Mouse (Mus musculus) forebrain, embryonic 16.5 days (tissue): ENCODE results near the gene Plcb3. TPM values are rescaled to one million over a fixed set of nuclear protein-coding genes. Genes with fewer than 3 reads are reported as not detected.
A peak's percentile ranks its signal among the peaks of the same experiment; 100 is the strongest.

Experiments
- ATAC-seq: fragments of 200-750 bp; cut with Nextera tagmentation; 2 replicates; pipeline ENCODE4 v1.8.0; 2017; ENCODE audit warnings: mild to moderate bottlenecking, moderate library complexity
- H3K27ac ChIP-seq: fragments of 300-500 bp; sonication (generic); 2 replicates; pipeline ENCODE4 v1.5.1; 2014; ENCODE audit warnings: low read length, control low read depth
- H3K27me3 ChIP-seq: fragments of 300-500 bp; sonication (generic); replicated peaks from 2 replicates; pipeline ENCODE4 v1.6.1; 2014; ENCODE audit warnings: low read length; ENCODE audit not compliant: control insufficient read depth, insufficient read depth
- H3K36me3 ChIP-seq: fragments of 300-500 bp; sonication (generic); 2 replicates; pipeline ENCODE4 v1.6.1; 2014; ENCODE audit not compliant: control insufficient read depth, insufficient read depth
- H3K4me1 ChIP-seq: fragments of 300-500 bp; sonication (generic); replicated peaks from 2 replicates; pipeline ENCODE4 v1.6.1; 2014; ENCODE audit warnings: low read length; ENCODE audit not compliant: control insufficient read depth, insufficient read depth
- H3K4me2 ChIP-seq: fragments of 300-500 bp; sonication (generic); 2 replicates; pipeline ENCODE4 v1.6.1; 2014; ENCODE audit warnings: mild to moderate bottlenecking, low read length, control low read depth
- H3K4me3 ChIP-seq: fragments of 300-500 bp; sonication (generic); replicated peaks from 2 replicates; pipeline ENCODE4 v1.5.1; 2014; ENCODE audit warnings: mild to moderate bottlenecking, low read length, control low read depth
- H3K9ac ChIP-seq: fragments of 300-500 bp; sonication (generic); replicated peaks from 2 replicates; pipeline ENCODE4 v1.6.1; 2014; ENCODE audit warnings: low read depth, low read length, control low read depth
- H3K9me3 ChIP-seq: fragments of 300-500 bp; sonication (generic); 2 replicates; pipeline ENCODE4 v1.6.1; 2016; ENCODE audit warnings: low read length; ENCODE audit not compliant: control insufficient read depth
- WGBS: fragments of 180-500 bp; shearing (Covaris S2); extraction: QIAGEN DNeasy Blood & Tissue Kit; methylation state at CpG from one replicate; pipeline ENCODE4 v1.1.7; 2014; 5-methylcytosine and 5-hydroxymethylcytosine counted together
- polyA plus RNA-seq: library from polyadenylated mRNA; unstranded; fragments of >200 nt; fragmentation: Nextera tagmentation; extraction: Ambion mirVana; gene quantifications from 2 replicates; pipeline ENCODE4 v1.2.1, GENCODE M21; 2015

The Plcb3 gene
- polyA plus RNA-seq, 1 experiment from 2014 or later, result 11.5 TPM

DNA sequence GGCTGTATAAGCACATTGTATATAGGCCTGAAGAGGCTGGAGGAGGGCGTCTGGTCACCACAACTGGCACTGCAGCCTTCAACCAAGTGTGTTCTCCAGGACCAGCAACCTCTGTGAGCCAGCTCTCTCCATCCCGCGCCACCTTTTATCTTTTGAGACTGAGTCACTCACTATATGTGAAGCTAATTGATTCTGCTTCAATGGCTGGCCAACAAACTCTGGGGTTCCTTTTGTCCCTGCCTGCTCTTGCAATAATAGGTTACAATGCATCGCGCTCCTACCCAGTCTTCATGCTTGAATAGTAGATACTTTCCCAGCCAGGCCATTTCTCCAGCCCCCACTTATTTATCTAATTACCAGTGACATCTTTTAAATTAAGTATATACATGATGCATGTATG lies 7.4 kb upstream of the Plcb3 start:
- Histone ChIP-seq H3K4me3 (no peak overlapping the region), H3K9ac (no peak overlapping the region), H3K36me3 (peaks cover 2% of the 10 kb centered on the region; the same call in 1 of the 2 replicates), H3K27ac (no peak overlapping the region), H3K4me1 (peaks cover 35% of the 10 kb centered on the region), H3K9me3 (no peaks in the 10 kb centered on the region), H3K4me2 (no peak overlapping the region), H3K27me3 (no peaks in the 10 kb centered on the region)
- ATAC-seq, result no peak
- WGBS, result 12% methylated on average over 5 of the region's 5 CpGs

DNA sequence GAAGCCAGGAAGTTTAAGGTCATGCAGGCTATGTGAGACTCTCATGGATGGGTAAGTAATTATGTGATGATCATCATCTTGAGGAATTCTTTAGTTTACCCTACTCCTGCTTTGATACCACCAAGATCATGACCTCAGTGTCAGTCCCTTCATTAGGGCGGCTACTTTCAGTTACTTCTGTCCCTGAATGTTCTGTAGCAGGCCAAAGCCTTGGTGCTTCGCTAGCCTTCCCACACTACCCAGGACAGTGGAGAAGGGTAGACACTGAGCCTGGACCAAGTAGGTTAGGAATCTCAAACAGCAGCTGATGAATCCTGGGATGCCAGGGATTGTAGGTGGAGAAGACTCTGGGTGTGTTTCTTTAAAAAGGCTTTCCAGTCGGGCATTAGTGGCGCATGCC lies 5.2 kb upstream of the Plcb3 start:
- H3K9me3 ChIP-seq, result no peaks in the 10 kb centered on the region
- H3K4me1 ChIP-seq, result peaks cover 42% of the 10 kb centered on the region
- no peak overlapping the region for H3K27ac ChIP-seq
- no peak overlapping the region for H3K4me2 ChIP-seq
- ATAC-seq, result no peak
- no peaks in the 10 kb centered on the region for H3K27me3 ChIP-seq
- WGBS, result 92% methylated on average over 4 of the region's 4 CpGs
- no peak overlapping the region for H3K4me3 ChIP-seq
- H3K36me3 ChIP-seq, result peaks cover 8% of the 10 kb centered on the region
- no peak overlapping the region for H3K9ac ChIP-seq

DNA sequence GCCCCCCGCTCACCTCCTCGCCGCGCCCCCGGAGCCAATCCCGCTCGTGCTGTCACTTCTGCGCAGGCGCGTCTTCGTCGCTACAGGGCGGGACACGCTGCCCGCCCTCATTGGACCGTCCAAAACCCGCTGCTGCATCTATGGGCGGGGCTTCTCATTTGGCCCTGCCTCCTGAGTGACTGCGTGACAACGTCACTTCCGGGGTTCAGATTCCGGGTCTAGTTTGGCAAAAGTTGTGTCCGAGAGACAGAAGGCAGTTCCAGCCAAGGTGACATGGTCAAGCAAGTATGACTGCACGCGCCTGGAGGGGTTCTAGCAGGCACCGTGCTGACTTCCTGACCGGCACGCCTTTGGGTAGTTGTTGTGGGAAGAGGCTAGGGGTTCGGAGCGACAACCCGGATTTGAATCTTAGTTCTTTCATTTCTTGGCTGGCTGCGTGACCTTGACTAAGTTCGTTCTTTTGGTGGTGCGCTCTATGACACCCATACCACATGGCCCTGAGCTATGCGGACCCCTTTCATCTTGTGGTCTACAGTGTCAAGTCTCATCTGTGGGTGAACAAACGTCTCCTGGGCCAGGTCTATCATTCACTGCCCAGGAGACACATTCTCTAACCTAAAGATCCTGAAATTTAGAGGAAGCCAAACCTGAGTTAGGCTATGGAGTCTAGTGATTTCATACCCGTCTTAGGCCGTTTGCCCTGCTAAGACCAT lies 4.3 kb upstream of the Plcb3 start, which contains the start of gene Fkbp2:
TSS of gene Fkbp2 (minus strand) at position 121 of the 713 bp plus-strand sequence.
- H3K4me2 ChIP-seq, result peak within 1 kb of the TSS; percentile 78
- ATAC-seq, result peak; percentile 89
- H3K36me3 ChIP-seq, result peaks cover 8% of the 10 kb centered on the region
- H3K9me3 ChIP-seq, result no peaks in the 10 kb centered on the region
- H3K9ac ChIP-seq, result peak within 1 kb of the TSS; percentile 79
- H3K4me3 ChIP-seq, result peak within 1 kb of the TSS; percentile 80
- 2% methylated on average over 38 of the region's 38 CpGs for WGBS
- no peaks in the 10 kb centered on the region for H3K27me3 ChIP-seq
- peak within 1 kb of the TSS; percentile 95 for H3K27ac ChIP-seq
- peaks cover 41% of the 10 kb centered on the region for H3K4me1 ChIP-seq

DNA sequence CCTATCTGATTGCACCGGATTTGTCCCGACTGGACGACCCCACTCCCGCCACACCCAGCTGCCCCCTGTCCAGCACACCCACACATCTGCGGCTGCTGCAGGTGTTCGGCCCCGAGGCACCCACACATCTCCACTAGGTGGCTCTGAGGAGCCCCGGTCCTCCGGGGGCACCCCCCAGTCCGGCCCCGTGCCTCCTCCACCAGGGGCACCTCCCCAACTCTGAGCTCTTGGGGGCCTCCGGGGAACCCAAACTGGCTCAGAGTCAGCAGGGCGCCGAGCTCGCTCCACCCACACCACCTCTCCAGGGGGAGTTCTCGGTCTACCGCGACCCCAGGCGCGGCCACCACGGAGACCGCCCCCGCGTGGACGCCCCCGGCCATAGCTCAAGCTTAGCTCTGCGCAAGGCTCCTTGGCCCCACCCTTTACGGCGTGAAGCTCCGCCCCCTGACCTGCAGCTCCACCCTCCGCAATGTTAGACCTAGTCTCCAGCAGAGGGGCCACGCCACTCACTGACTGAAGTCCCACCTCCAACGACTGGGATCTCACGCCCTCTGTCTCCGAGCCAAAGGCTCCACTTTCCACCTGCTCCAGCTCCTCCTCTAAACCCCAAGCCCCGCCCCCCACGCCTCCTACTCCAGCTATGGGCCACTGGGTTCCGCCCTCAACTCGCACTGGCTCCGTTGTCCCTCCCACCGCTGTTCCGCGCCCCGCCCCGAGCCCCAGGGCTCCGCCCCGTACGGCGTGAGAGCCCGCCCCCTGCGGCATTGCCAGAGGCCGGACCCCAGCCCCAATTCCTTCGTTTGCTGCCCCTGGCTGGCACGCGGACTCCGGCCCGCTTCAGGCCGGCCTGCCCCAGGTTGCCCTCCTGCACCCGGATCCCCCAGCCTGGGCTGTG lies 3.5 kb upstream of the Plcb3 start:
- peak; percentile 84 for ATAC-seq
- peak overlapping the region; percentile 75 for H3K4me2 ChIP-seq
- H3K36me3 ChIP-seq, result peaks cover 8% of the 10 kb centered on the region
- H3K27ac ChIP-seq, result peak overlapping the region; percentile 95
- WGBS, result under 1% methylated on average over 53 of the region's 59 CpGs
- peak overlapping the region; percentile 79 for H3K9ac ChIP-seq
- no peaks in the 10 kb centered on the region for H3K27me3 ChIP-seq
- peaks cover 41% of the 10 kb centered on the region for H3K4me1 ChIP-seq
- H3K4me3 ChIP-seq, result peak overlapping the region; percentile 80
- no peaks in the 10 kb centered on the region for H3K9me3 ChIP-seq

DNA sequence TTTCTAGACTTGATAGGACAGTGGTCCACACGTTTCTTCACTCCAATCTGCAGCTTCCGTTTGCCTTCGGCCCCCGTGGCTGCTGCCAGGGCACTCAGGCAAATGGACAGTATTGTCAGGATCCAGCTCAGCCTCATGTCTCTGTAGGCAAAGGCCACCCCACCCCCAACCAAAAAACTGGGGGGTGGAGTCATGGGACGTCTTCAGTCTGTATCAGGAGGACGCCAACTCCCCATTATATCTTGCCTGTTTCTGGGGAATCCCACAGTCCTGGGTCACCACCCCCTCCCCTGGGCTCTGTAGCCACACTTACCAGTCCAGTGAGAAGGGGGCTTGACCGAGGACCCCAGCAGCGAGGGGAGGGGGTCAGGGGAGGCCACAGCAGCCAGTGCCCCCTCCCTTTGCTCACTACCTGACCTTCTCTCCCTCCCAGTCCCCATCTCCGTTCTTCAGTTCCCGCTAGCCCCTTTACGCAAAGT lies 2.8 kb upstream of the Plcb3 start:
- Histone ChIP-seq H3K4me1 (peaks cover 42% of the 10 kb centered on the region), H3K9ac (peak overlapping the region; percentile 60), H3K27me3 (no peaks in the 10 kb centered on the region), H3K4me2 (peak overlapping the region; percentile 75), H3K27ac (peak overlapping the region; percentile 95), H3K9me3 (no peaks in the 10 kb centered on the region), H3K4me3 (peak overlapping the region; percentile 80), H3K36me3 (peaks cover 8% of the 10 kb centered on the region)
- 11% methylated on average over 11 of the region's 11 CpGs for WGBS
- ATAC-seq, result no peak

DNA sequence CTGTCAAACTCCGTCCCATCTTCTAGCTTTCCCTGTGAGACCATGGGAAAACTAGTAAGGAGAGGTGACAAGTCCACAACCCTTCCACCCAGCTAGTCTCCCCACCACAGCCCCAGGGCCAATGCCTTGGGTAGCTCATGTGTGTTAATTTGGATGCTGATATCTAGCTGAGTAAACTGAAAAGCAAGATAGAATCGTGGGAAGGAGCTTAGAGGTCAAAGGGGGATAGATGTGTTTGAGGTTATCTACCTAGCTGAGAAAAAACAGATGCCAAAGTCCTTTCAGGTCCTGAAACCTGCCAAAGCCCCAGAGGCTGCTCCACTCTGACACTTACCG lies 2.3 kb upstream of the Plcb3 start:
- WGBS, result 60% methylated on average over 3 of the region's 3 CpGs
- Histone ChIP-seq H3K36me3 (peaks cover 8% of the 10 kb centered on the region), H3K9ac (peak overlapping the region; percentile 60), H3K27ac (peak overlapping the region; percentile 95), H3K4me3 (peak overlapping the region; percentile 80), H3K4me2 (peak overlapping the region; percentile 75), H3K9me3 (no peaks in the 10 kb centered on the region), H3K4me1 (peaks cover 43% of the 10 kb centered on the region), H3K27me3 (no peaks in the 10 kb centered on the region)
- ATAC-seq, result no peak

DNA sequence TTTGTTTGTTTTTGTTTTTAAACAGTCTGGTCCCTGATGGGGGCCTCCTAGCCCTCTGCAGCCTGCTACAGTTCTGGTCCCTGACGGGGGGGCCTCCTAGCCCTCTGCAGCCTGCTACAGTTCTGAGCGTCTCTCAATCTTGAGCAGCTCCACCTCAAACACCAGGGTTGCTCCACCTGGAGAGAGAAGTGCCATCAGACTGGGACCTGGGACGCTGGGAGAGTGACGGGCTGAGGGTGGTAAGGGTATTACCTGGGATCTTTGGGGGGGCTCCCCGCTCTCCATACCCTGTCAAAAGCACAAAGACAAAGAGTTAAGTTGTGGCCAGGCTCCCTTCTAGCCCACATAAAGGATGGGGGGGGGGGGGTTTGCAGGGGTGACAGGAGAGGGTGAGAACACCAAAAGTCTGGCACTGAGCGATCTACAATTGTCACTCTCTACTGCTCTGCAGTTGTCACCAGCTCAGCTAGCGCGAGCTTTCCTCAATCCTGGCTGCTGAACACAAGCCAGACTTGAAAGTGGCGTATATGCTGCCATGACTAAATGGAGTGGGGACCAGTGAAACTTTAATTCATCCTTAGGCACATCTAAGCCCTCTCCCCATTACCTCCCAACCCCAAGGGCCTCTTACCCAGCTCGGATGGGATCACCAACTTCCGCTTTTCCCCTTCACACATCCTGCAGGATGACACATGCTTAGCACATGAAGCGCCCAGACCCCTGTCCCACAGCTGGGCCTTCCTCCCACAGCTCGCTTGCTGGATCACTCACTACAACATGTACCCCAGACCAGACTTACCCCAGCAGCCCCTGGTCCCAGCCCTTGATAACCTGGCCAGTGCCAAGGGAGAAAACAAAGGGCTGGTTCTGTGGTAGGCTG lies 1.7 kb upstream of the Plcb3 start:
- H3K36me3 ChIP-seq, result peaks cover 6% of the 10 kb centered on the region
- no peak for ATAC-seq
- peaks cover 43% of the 10 kb centered on the region for H3K4me1 ChIP-seq
- H3K27me3 ChIP-seq, result no peaks in the 10 kb centered on the region
- H3K9ac ChIP-seq, result peak overlapping the region; percentile 30; the same call in 1 of the 2 replicates
- H3K27ac ChIP-seq, result peak overlapping the region; percentile 34; the same call in 1 of the 2 replicates
- H3K4me2 ChIP-seq, result peak overlapping the region; percentile 75; the same call in 1 of the 2 replicates
- 70% methylated on average over 13 of the region's 13 CpGs for WGBS
- H3K4me3 ChIP-seq, result no peak overlapping the region
- H3K9me3 ChIP-seq, result no peaks in the 10 kb centered on the region

DNA sequence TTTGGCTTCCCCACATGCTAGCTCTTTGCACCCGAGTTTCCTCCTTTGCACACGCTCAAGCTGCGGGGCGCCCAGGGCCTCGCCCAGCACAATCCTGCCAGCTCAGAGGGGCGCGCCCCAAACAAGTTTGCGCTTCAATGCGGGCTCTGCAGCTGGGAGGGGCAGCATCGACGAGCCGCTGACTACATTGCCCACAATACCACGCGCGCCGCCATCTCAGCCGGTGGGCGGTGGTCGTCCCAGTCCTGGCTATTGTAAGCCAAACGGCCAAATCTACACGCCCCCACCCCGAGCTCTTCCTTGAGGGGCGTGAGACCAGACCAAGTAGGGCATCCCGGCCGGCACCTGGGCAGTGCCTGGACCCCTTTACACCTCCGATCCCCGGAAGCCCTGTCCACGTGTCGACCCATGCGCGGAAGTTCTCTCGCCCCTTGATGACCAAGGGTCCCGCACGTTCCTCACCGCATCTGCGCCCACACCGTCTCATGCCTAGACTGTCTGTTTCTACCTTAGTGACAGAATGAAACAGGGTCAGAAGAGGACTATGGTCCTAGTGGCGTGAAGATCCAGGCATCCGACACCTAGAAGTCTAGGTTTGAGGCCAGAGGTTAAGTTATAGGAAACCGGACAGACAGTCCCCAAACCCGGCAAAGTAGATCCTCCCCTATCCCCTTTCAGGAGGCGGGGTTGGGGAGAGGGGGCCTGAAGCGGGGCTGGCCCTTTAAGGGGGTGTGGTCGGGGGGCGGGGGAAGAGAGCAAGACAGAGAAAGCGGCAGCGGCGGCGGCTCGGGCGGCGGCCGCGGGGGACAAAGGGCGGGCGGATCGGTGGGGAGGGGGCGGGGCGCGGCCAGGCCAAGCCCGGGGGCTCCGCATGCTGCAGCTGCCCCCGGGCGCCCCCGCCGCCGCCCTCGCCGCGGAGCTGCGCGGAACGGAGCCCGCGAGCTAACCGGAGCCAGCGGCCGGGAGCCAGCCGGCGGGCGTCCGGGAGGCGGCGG lies 1.8 kb downstream of the Plcb3 start, which contains the start of gene Ppp1r14b:
TSS of gene Ppp1r14b (plus strand) at position 758 of the 995 bp plus-strand sequence.
- ATAC-seq, result peak; percentile 73
- peaks cover 5% of the 10 kb centered on the region; the same call in 1 of the 2 replicates for H3K27me3 ChIP-seq
- peak within 1 kb of the TSS; percentile 82 for H3K27ac ChIP-seq
- peaks cover 6% of the 10 kb centered on the region for H3K36me3 ChIP-seq
- no peaks in the 10 kb centered on the region for H3K9me3 ChIP-seq
- H3K4me1 ChIP-seq, result peaks cover 47% of the 10 kb centered on the region
- peak within 1 kb of the TSS; percentile 60 for H3K4me3 ChIP-seq
- peak within 1 kb of the TSS; percentile 85 for H3K9ac ChIP-seq
- WGBS, result 0% methylated on average over 64 of the region's 84 CpGs
- peak within 1 kb of the TSS; percentile 72 for H3K4me2 ChIP-seq
